Mouse (Mus musculus) frontal cortex, postnatal 10 days (tissue): ENCODE data around the gene Ubald1.

ENCODE experiments used
- DNase-seq, 2 experiments: peaks; one replicate each; pipeline ENCODE4 v3.0.0; 2022; ENCODE audit warnings: low spot score in 2 of 2, mixed read lengths in 1 of 2

The Ubald1 gene

GRCm38 (mm10) chr16:4871926-4872325, 8.2 kb downstream of the Ubald1 start:
- DNase-seq: no peak

- no peak for DNase-seq
These were observed 9.6 kb downstream of the Ubald1 start for GRCm38 (mm10) chr16:4870490-4870889.

DNA sequence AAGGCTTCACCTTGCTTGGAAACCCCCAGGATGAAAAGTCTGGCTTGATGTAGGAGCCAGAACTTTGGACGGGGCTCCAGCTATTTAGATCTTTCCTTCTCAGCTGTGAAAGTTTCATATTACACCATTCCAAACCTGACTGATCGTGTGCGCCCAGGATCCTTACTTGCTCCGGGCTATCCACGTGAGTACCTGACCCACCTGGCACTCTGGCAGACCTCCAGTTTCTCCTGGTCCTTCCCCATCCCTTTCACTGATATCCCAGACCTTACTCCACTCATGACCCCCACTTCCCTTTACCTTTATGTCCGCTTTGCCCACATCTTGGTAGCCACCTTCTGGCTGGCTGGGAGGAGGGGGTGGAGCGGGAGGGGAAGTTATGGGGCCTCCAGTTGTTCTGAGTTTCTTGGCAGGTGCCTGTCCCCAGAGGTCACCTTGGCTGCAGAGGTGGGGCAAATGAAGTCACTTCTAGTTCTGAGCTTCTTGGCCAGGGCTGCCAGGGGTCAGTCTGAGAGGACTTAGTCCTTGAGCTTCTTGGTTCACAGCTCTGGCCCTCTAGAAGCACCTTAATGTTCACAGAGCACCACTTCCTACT, 13.9 kb downstream of the Ubald1 start:
- no peak for DNase-seq

GRCm38 (mm10) chr16:4863742-4864141, 16.4 kb downstream of the Ubald1 start:
- no peak for DNase-seq

GRCm38 (mm10) chr16:4862863-4863483, 17.1 kb downstream of the Ubald1 start:
- DNase-seq: peak in 1 of 2 experiments; percentile 65

GRCm38 (mm10) chr16:4861392-4861791, 18.7 kb downstream of the Ubald1 start:
- no peak for DNase-seq

- no peak for DNase-seq
These were observed 25.0 kb downstream of the Ubald1 start for GRCm38 (mm10) chr16:4855046-4855650.

GRCm38 (mm10) chr16:4850938-4851628, 29.0 kb downstream of the Ubald1 start:
- no peak for DNase-seq

- DNase-seq: no peak
These were observed 29.8 kb downstream of the Ubald1 start for GRCm38 (mm10) chr16:4850361-4850760.

GRCm38 (mm10) chr16:4848090-4848489, 32.0 kb downstream of the Ubald1 start:
- DNase-seq: no peak

GRCm38 (mm10) chr16:4847041-4847440, 33.1 kb downstream of the Ubald1 start:
- no peak for DNase-seq

GRCm38 (mm10) chr16:4840231-4840630, 39.9 kb downstream of the Ubald1 start:
- DNase-seq: no peak

GRCm38 (mm10) chr16:4839552-4839951, 40.6 kb downstream of the Ubald1 start:
- no peak for DNase-seq

GRCm38 (mm10) chr16:4837631-4838030, 42.5 kb downstream of the Ubald1 start:
- DNase-seq: no peak

DNA sequence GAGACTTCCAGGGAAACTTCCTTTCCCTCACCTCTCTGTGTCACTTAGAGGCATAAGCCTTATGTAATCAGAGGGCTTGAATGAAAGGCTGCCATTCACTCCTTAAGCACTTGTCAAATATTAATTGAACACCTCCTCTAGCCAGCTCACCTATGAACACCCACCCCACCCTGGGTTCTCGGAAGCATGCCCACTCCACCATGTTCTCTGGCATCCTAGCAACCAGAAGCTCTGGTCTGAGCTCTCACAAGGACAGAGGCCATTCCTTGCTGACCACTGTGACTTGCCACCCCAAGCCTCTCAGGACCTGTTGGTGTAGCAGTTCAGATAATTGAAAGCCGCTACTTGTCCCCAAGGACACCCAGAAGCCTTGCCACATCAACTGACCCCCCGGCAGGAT, 44.9 kb downstream of the Ubald1 start, which contains the start of gene 4930562C15Rik:
Gene 4930562C15Rik, plus strand, starts transcription at position 226 of the 400 bp plus-strand sequence.
- no peak for DNase-seq

DNA sequence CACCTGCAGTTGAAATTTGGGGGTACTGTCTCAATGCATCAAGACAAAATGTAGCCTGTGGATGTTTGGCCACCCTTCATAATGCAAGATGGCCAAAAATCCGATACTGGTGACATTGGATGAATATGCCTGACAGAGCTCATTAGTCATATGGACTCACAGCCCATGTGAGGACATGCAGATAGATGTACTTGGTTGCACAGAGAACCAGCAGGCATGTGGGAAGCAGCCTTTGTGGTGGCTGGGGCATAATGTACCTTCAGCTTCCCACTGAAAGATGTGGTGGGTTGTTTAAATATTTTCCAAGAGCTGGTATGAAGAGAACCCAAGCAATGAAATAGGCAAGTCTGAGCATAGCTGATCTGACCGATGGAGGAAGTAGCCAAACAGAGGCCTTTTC, 46.3 kb downstream of the Ubald1 start:
- DNase-seq: no peak

DNA sequence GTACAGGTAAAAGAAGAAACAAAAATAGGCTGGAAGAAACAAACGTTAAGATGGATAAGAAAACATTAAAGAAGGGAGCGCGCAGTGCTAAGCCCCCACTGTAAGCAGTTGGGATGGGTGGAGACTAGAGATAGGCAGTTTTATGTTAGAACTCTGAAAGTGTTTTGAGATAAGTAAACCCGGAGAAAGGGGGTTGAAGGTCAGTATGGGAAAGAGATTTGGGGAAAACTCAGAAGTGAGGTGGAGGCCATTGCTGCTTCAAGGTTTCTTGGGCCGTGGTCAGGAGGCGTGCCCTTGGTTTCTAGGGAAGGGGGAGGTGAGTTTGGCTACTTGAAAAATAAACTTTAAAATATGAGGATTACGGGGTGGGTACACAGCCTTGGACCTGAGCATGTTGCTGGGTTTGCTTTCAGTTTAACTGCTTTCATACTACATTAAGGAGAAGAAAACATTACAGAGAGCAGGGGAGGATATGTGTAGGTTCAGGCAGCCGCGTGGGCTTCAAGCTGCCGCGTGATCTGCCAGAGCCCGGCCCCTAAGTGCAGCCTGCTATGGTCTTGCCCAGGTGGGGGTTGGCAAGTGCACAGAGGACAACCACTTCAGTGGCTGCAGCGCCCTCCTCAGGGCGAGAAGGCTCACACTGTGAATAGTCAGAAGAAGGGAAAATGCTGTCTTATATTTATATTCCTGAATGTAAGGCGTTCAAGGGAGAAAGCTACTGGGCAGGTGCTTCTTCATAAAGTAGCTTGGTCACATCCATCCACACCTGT, 48.3 kb downstream of the Ubald1 start:
- peak in 1 of 2 experiments; percentile 25 for DNase-seq

- DNase-seq: no peak
These were observed 50.7 kb downstream of the Ubald1 start for GRCm38 (mm10) chr16:4829271-4829900.

- no peak for DNase-seq
These were observed 52.5 kb downstream of the Ubald1 start for GRCm38 (mm10) chr16:4827639-4828038.
